Mouse (Mus musculus): ENCODE measurements at regions not wholly inside any gene's neighbourhood (a gene's known extent, or its start where the extent isn't known, plus 50 kb on each side); places are given as distances from the start of the nearest gene placed in this dataset.

DNA sequence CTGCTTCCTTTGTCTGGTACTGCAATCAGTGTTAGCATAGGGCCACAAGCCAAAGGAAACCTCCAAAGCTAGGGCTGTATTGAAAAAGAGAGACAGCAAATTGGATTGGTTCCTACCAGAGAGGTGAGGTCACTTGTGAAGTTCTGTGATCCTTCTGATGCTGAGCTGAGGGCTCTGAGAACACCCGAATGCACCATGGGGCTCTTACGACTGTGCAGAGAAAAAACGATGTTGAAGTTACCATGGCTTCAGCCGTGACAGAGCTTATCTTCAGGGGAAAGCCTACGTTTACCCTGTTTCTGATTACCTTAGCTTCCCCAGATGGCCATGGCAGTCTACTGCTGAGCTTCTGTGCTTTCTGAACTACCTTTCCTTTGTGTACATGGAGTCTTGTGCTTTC lies 53.9 kb upstream of the Fmo9 start:
- H3K4me1 ChIP-seq, result no peaks in the 10 kb centered on the region
- no peaks in the 10 kb centered on the region for H3K27me3 ChIP-seq
- no peak overlapping the region for H3K4me3 ChIP-seq
- no peak for ATAC-seq (ENCODE audit: insufficient number of reproducible peaks, insufficient read depth, low FRiP score, low TSS enrichment, low read depth)
- H3K9ac ChIP-seq, result no peak overlapping the region
- no peak overlapping the region for H3K4me2 ChIP-seq
- no peaks in the 10 kb centered on the region for H3K9me3 ChIP-seq
- no peaks in the 10 kb centered on the region for H3K36me3 ChIP-seq
- 58% methylated on average over 5 of the region's 5 CpGs for WGBS
- no peak overlapping the region for H3K27ac ChIP-seq

GRCm38 (mm10) chr1:166738029-166738428 lies 56.4 kb upstream of the Fmo9 start:
- H3K4me3 ChIP-seq, result no peak overlapping the region
- H3K4me2 ChIP-seq, result no peak overlapping the region
- H3K27me3 ChIP-seq, result no peaks in the 10 kb centered on the region
- no peaks in the 10 kb centered on the region for H3K36me3 ChIP-seq
- WGBS, result 1% methylated on average over 2 of the region's 2 CpGs
- no peak for ATAC-seq (ENCODE audit: insufficient number of reproducible peaks, insufficient read depth, low FRiP score, low TSS enrichment, low read depth)
- no peaks in the 10 kb centered on the region for H3K9me3 ChIP-seq
- no peaks in the 10 kb centered on the region for H3K4me1 ChIP-seq
- no peak overlapping the region for H3K9ac ChIP-seq
- no peak overlapping the region for H3K27ac ChIP-seq

DNA sequence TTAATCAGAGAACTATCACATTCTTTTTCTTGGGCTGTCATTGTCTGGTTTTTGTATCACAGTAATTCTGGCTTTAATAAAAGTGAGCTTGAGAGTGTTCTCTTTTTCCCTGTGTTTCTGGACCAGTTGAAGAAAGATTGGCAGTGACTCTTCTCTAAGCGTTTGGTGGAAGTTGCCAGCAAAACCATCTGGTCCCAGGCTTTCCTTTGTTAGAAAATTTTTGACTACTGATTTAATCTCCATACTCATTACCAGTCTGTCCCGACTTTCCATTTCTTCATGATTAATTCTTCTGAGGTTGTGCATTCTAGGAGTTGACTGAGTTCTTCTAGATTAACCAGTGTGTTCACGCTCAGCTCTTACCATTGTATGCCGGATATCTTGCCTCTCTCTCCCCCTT lies 68.6 kb upstream of the Fmo9 start:
- H3K4me3 ChIP-seq, result no peak overlapping the region
- H3K9ac ChIP-seq, result no peak overlapping the region
- no peaks in the 10 kb centered on the region for H3K27me3 ChIP-seq
- H3K4me2 ChIP-seq, result no peak overlapping the region
- no peaks in the 10 kb centered on the region for H3K36me3 ChIP-seq
- no peaks in the 10 kb centered on the region for H3K9me3 ChIP-seq
- ATAC-seq (ENCODE audit: insufficient number of reproducible peaks, insufficient read depth, low FRiP score, low TSS enrichment, low read depth), result no peak
- no peak overlapping the region for H3K27ac ChIP-seq
- no peaks in the 10 kb centered on the region for H3K4me1 ChIP-seq
- WGBS, result 67% methylated on average over 4 of the region's 4 CpGs

DNA sequence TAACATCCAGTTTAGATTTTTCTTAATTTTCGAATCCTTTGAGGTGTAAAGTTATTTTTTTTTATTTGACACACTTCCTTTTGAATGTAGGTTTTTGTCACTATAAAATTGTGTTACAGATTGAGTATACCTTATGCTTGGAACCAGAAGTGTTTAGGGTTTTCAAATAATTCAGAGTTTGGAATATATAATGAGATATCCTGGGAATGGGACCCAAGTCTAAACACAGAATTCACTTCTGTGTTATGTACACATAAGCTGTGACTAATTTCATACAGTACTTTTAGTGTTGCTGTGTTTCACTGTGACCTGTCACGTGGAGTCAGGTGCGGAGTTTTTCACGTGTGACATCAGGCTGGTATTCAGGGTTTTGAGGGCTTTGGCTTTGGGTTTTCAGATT lies 69.1 kb upstream of the Fmo9 start:
- Histone ChIP-seq H3K36me3 (no peaks in the 10 kb centered on the region), H3K9ac (no peak overlapping the region), H3K4me2 (no peak overlapping the region), H3K27ac (no peak overlapping the region), H3K4me1 (no peaks in the 10 kb centered on the region), H3K4me3 (no peak overlapping the region), H3K27me3 (no peaks in the 10 kb centered on the region), H3K9me3 (no peaks in the 10 kb centered on the region)
- ATAC-seq (ENCODE audit: insufficient number of reproducible peaks, insufficient read depth, low FRiP score, low TSS enrichment, low read depth), result no peak
- 72% methylated on average over 4 of the region's 4 CpGs for WGBS

- ATAC-seq (ENCODE audit: insufficient number of reproducible peaks, insufficient read depth, low FRiP score, low TSS enrichment, low read depth), result no peak
- H3K27ac ChIP-seq, result no peak overlapping the region
- no peaks in the 10 kb centered on the region for H3K27me3 ChIP-seq
- H3K4me1 ChIP-seq, result no peaks in the 10 kb centered on the region
- WGBS, result 86% methylated on average over 3 of the region's 3 CpGs
- H3K4me3 ChIP-seq, result no peak overlapping the region
- H3K36me3 ChIP-seq, result no peaks in the 10 kb centered on the region
- no peaks in the 10 kb centered on the region for H3K9me3 ChIP-seq
- H3K4me2 ChIP-seq, result no peak overlapping the region
- H3K9ac ChIP-seq, result no peak overlapping the region
Observed at GRCm38 (mm10) chr1:166751436-166751835, 69.8 kb upstream of the Fmo9 start.

- no peaks in the 10 kb centered on the region for H3K36me3 ChIP-seq
- no peak overlapping the region for H3K4me3 ChIP-seq
- H3K27ac ChIP-seq, result no peak overlapping the region
- H3K9ac ChIP-seq, result no peak overlapping the region
- no peaks in the 10 kb centered on the region for H3K4me1 ChIP-seq
- 82% methylated on average over 6 of the region's 6 CpGs for WGBS
- ATAC-seq (ENCODE audit: insufficient number of reproducible peaks, insufficient read depth, low FRiP score, low TSS enrichment, low read depth), result no peak
- H3K27me3 ChIP-seq, result no peaks in the 10 kb centered on the region
- H3K4me2 ChIP-seq, result no peak overlapping the region
- no peaks in the 10 kb centered on the region for H3K9me3 ChIP-seq
Observed at GRCm38 (mm10) chr1:166752990-166753709, 71.5 kb upstream of the Fmo9 start.

- H3K36me3 ChIP-seq, result no peaks in the 10 kb centered on the region
- H3K9ac ChIP-seq, result no peak overlapping the region
- no peaks in the 10 kb centered on the region for H3K9me3 ChIP-seq
- H3K4me2 ChIP-seq, result no peak overlapping the region
- WGBS, result 84% methylated on average over 2 of the region's 2 CpGs
- H3K4me1 ChIP-seq, result no peaks in the 10 kb centered on the region
- H3K4me3 ChIP-seq, result no peak overlapping the region
- no peak for ATAC-seq (ENCODE audit: insufficient number of reproducible peaks, insufficient read depth, low FRiP score, low TSS enrichment, low read depth)
- no peaks in the 10 kb centered on the region for H3K27me3 ChIP-seq
- H3K27ac ChIP-seq, result no peak overlapping the region
Observed at GRCm38 (mm10) chr1:166758987-166759386, 77.3 kb upstream of the Fmo9 start.

- no peaks in the 10 kb centered on the region for H3K36me3 ChIP-seq
- ATAC-seq (ENCODE audit: insufficient number of reproducible peaks, insufficient read depth, low FRiP score, low TSS enrichment, low read depth), result no peak
Observed at GRCm38 (mm10) chr1:166773114-166773513, 91.5 kb upstream of the Fmo9 start.

DNA sequence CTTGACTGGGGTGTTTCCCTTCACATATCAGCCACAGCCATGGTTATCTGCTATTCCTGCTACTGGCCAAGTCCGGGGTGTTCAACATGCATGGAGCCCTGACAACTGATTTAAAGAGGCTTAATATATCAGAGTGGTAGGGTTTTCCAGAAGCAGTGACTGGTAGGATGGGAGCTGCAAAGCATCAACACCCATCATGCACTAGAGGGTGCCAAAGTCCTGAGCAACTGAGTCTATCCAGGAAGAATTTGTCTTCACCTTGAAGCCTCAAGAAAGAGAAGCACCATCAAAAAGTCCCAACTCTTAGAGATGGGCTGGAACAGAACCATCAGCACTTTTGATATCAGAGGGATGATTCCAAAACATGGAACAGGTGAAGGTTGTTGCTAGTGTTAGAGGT lies 100.5 kb upstream of the Fmo9 start:
- no peak overlapping the region for H3K9ac ChIP-seq
- ATAC-seq (ENCODE audit: insufficient number of reproducible peaks, insufficient read depth, low FRiP score, low TSS enrichment, low read depth), result no peak
- WGBS, result 57% methylated on average over 1 of the region's 1 CpGs

More at GRCm38 (mm10) chr1:166773114-166773513, 91.5 kb upstream of the Fmo9 start:
- WGBS, result 85% methylated on average over 1 of the region's 1 CpGs
- no peak overlapping the region for H3K4me2 ChIP-seq
- H3K9ac ChIP-seq, result no peak overlapping the region
- H3K4me1 ChIP-seq, result no peaks in the 10 kb centered on the region
- H3K9me3 ChIP-seq, result no peaks in the 10 kb centered on the region
- no peak overlapping the region for H3K27ac ChIP-seq
- no peak overlapping the region for H3K4me3 ChIP-seq
- H3K27me3 ChIP-seq, result no peaks in the 10 kb centered on the region

DNA sequence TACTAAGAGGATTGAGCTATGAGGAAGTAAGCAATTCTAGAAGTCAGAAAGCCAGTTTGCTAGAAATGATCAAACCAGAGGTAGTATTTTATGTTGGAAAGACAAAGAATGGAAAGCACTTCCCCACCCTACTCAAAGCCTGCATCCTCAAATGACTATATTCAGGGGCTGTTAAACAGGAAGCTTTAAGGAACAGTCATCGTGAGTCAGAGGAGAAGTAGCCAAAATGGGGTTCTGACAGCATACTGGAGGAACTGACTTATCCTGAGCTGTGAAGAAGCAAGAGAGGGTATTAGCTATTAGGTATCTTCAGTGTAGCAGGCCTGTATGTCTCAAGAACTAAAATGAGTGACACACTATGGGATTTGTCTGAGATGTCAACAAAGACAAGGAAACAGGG lies 106.3 kb upstream of the Fmo9 start:
- no peak for ATAC-seq (ENCODE audit: insufficient number of reproducible peaks, insufficient read depth, low FRiP score, low TSS enrichment, low read depth)
- Histone ChIP-seq H3K27me3 (no peaks in the 10 kb centered on the region), H3K4me3 (no peak overlapping the region), H3K27ac (no peak overlapping the region), H3K9ac (no peak overlapping the region), H3K36me3 (no peaks in the 10 kb centered on the region), H3K4me1 (no peaks in the 10 kb centered on the region), H3K9me3 (no peaks in the 10 kb centered on the region), H3K4me2 (no peak overlapping the region)
- 65% methylated on average over 1 of the region's 1 CpGs for WGBS

More for the DNA sequence above, 100.5 kb upstream of the Fmo9 start:
- Histone ChIP-seq H3K4me1 (no peaks in the 10 kb centered on the region), H3K36me3 (no peaks in the 10 kb centered on the region), H3K27ac (no peak overlapping the region), H3K27me3 (no peaks in the 10 kb centered on the region), H3K4me3 (no peak overlapping the region), H3K4me2 (no peak overlapping the region), H3K9me3 (no peaks in the 10 kb centered on the region)

GRCm38 (mm10) chr1:166788824-166789399 lies 107.3 kb upstream of the Fmo9 start:
- Histone ChIP-seq H3K4me2 (no peak overlapping the region), H3K4me1 (no peaks in the 10 kb centered on the region), H3K9me3 (no peaks in the 10 kb centered on the region), H3K4me3 (no peak overlapping the region), H3K9ac (no peak overlapping the region), H3K27ac (no peak overlapping the region), H3K27me3 (no peaks in the 10 kb centered on the region), H3K36me3 (no peaks in the 10 kb centered on the region)
- no peak for ATAC-seq (ENCODE audit: insufficient number of reproducible peaks, insufficient read depth, low FRiP score, low TSS enrichment, low read depth)
- 73% methylated on average over 1 of the region's 1 CpGs for WGBS

GRCm38 (mm10) chr1:166793052-166793716 lies 111.5 kb upstream of the Fmo9 start:
- Histone ChIP-seq H3K27me3 (no peaks in the 10 kb centered on the region), H3K4me2 (no peak overlapping the region), H3K36me3 (no peaks in the 10 kb centered on the region), H3K9ac (no peak overlapping the region), H3K4me1 (no peaks in the 10 kb centered on the region), H3K27ac (no peak overlapping the region), H3K9me3 (no peaks in the 10 kb centered on the region), H3K4me3 (no peak overlapping the region)
- ATAC-seq (ENCODE audit: insufficient number of reproducible peaks, insufficient read depth, low FRiP score, low TSS enrichment, low read depth), result no peak
- 71% methylated on average over 6 of the region's 6 CpGs for WGBS

All from embryonic facial prominence, embryonic 13.5 days (tissue).